Mouse (Mus musculus): Measurements from ENCODE around the gene 4930556J24Rik. TPM values are rescaled to one million over a fixed set of nuclear protein-coding genes. Genes with fewer than 3 reads are reported as not detected.

The 4930556J24Rik gene
- polyA plus RNA-seq, 1 experiment from 2014 or later: 0.23 TPM

DNA sequence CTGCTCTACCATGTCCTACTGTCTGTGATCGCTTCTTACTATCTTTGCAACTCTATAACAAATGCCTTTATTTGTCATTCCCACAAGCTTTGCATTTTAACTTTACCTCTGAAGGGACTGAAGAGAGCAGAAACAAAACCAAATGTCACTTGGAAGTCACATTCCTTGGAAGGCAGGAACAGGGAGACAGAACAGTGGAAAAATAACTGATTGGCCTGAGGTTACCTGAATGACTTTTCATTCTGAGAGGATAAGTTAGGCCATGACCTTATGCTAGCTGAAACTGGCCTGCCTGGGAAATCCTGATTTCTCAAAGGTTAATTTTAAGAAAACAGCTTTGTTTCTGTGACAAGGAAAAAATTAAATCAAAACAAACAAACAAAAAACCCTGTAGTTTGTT lies 80.6 kb downstream of the 4930556J24Rik start:
- no peaks in the 10 kb centered on the region for H3K9me3 ChIP-seq
- H3K27me3 ChIP-seq (replicated peaks): no peaks in the 10 kb centered on the region
- WGBS: 93% methylated on average over 1 of the region's 1 CpGs
- no peak for ATAC-seq (replicated peaks)
- H3K4me2 ChIP-seq: peak overlapping the region; percentile 72; the same call in 1 of the 2 replicates
- peaks cover 20% of the 10 kb centered on the region for H3K4me1 ChIP-seq
- H3K9ac ChIP-seq: no peak overlapping the region
- no peak overlapping the region for H3K4me3 ChIP-seq
- no peak overlapping the region for H3K27ac ChIP-seq
- H3K36me3 ChIP-seq (replicated peaks): peaks cover 14% of the 10 kb centered on the region; the same call in 1 of the 2 replicates

DNA sequence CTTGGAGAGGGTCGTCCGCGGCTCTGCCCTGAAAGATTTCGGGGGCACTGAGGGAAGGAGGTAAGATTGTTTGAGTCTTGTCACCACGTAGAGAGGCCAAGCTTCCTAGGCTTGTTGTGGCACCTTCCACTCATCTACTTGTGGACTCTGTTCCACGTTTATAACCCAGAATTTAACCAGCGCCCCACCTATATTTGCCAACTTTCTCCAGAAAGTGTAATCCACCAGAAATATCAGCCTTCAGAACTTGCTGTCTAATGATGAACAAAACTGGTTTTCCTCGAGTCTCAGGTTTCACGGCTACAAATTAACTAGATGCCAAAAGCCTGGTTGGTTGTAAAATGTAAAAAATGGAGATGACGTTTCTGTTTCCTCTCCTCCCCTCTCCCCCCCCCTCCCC lies 81.1 kb downstream of the 4930556J24Rik start:
- no peak for ATAC-seq (replicated peaks)
- peak overlapping the region; percentile 50 for H3K4me3 ChIP-seq
- H3K9me3 ChIP-seq: no peaks in the 10 kb centered on the region
- H3K9ac ChIP-seq: peak overlapping the region; percentile 54
- H3K27me3 ChIP-seq (replicated peaks): no peaks in the 10 kb centered on the region
- H3K27ac ChIP-seq: peak overlapping the region; percentile 84
- H3K36me3 ChIP-seq (replicated peaks): peaks cover 14% of the 10 kb centered on the region; the same call in 1 of the 2 replicates
- peaks cover 19% of the 10 kb centered on the region for H3K4me1 ChIP-seq
- 3% methylated on average over 10 of the region's 10 CpGs for WGBS
- peak overlapping the region; percentile 72 for H3K4me2 ChIP-seq

- Histone ChIP-seq H3K27ac (peak within 1 kb of the TSS; percentile 84), H3K9me3 (no peaks in the 10 kb centered on the region), H3K4me3 (peak within 1 kb of the TSS; percentile 50), H3K9ac (peak within 1 kb of the TSS; percentile 54), H3K4me1 (peaks cover 13% of the 10 kb centered on the region), H3K36me3 (replicated peaks) (peaks cover 14% of the 10 kb centered on the region; the same call in 1 of the 2 replicates), H3K4me2 (peak within 1 kb of the TSS; percentile 72), H3K27me3 (replicated peaks) (no peaks in the 10 kb centered on the region)
- ATAC-seq (replicated peaks): peak; percentile 99
- 3% methylated on average over 46 of the region's 46 CpGs for WGBS
These were observed 81.9 kb downstream of the 4930556J24Rik start, which contains the start of the genes 4921536K21Rik and Dusp18 for GRCm38 (mm10) chr11:3894406-3895281. 4921536K21Rik (minus strand) TSS chr11:3895098. Dusp18 (plus strand) TSS chr11:3895240.

DNA sequence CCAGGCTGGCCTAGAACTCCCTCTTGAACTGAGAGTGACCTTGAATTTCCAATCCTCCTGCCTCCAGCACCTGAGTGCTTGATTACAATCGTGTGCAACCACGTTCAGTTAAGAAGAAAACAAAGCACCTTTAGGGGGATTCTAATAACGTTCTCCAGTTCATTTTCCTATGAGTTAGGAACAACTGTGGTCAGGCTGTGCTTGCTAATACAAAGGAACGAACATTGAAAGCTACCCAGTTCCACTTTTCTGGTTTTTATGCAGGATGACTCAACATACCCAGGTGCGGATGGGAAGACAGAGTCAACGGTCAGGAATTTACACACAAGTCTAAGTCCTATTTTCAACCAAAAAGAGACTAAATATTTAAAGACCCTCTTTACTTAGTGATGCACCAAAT lies 82.6 kb downstream of the 4930556J24Rik start:
- no peaks in the 10 kb centered on the region for H3K9me3 ChIP-seq
- WGBS: 82% methylated on average over 6 of the region's 6 CpGs
- H3K9ac ChIP-seq: no peak overlapping the region
- H3K4me3 ChIP-seq: 0 out of 2 replicates have a peak overlapping the region, but pooled peaks have one; percentile 50
- H3K27me3 ChIP-seq (replicated peaks): no peaks in the 10 kb centered on the region
- peaks cover 13% of the 10 kb centered on the region for H3K4me1 ChIP-seq
- peaks cover 14% of the 10 kb centered on the region; the same call in 1 of the 2 replicates for H3K36me3 ChIP-seq (replicated peaks)
- H3K27ac ChIP-seq: no peak overlapping the region
- ATAC-seq (replicated peaks): no peak
- peak overlapping the region; percentile 72 for H3K4me2 ChIP-seq

Other genes starting within 250 kb of the 4930556J24Rik start
- 33.5 and 36.2 TPM in 2 replicates for gene Osbp2, start 112.9 kb downstream of the 4930556J24Rik start, polyA plus RNA-seq (2015; fragmentation: Nextera tagmentation; extraction: Ambion mirVana)
- 0.43 and 0.90 TPM in 2 replicates for gene 4921536K21Rik, start 81.7 kb downstream of the 4930556J24Rik start, polyA plus RNA-seq (2015; fragmentation: Nextera tagmentation; extraction: Ambion mirVana)
- gene Dusp18, start 81.5 kb downstream of the 4930556J24Rik start, polyA plus RNA-seq (2015; fragmentation: Nextera tagmentation; extraction: Ambion mirVana): 41.4 and 42.9 TPM in 2 replicates
- gene Slc35e4, start 62.1 kb downstream of the 4930556J24Rik start, polyA plus RNA-seq (2015; fragmentation: Nextera tagmentation; extraction: Ambion mirVana): 17.9 and 19.4 TPM in 2 replicates
- 22.6 and 24.9 TPM in 2 replicates for gene Tcn2, start 44.6 kb downstream of the 4930556J24Rik start, polyA plus RNA-seq (2015; fragmentation: Nextera tagmentation; extraction: Ambion mirVana)
- 57.5 and 60.1 TPM in 2 replicates for gene Pes1, start 12.8 kb downstream of the 4930556J24Rik start, polyA plus RNA-seq (2015; fragmentation: Nextera tagmentation; extraction: Ambion mirVana)
- 5.4 and 5.5 TPM in 2 replicates for gene Gal3st1, start 6.9 kb upstream of the 4930556J24Rik start, polyA plus RNA-seq (2015; fragmentation: Nextera tagmentation; extraction: Ambion mirVana)
- gene Sec14l4, start 54.7 kb upstream of the 4930556J24Rik start, polyA plus RNA-seq (2015; fragmentation: Nextera tagmentation; extraction: Ambion mirVana): not detected in 2 replicates
- 1.3 and 1.4 TPM in 2 replicates for gene Sec14l3, start 88.1 kb upstream of the 4930556J24Rik start, polyA plus RNA-seq (2015; fragmentation: Nextera tagmentation; extraction: Ambion mirVana)
- gene Mtfp1, start 118.7 kb upstream of the 4930556J24Rik start, polyA plus RNA-seq (2015; fragmentation: Nextera tagmentation; extraction: Ambion mirVana): 9.3 and 12.8 TPM in 2 replicates
- gene Sec14l2, start 146.6 kb upstream of the 4930556J24Rik start, polyA plus RNA-seq (2015; fragmentation: Nextera tagmentation; extraction: Ambion mirVana): 4.0 TPM in 2 replicates
- gene Rnf215, start 158.4 kb upstream of the 4930556J24Rik start, polyA plus RNA-seq (2015; fragmentation: Nextera tagmentation; extraction: Ambion mirVana): 55.3 and 55.4 TPM in 2 replicates
- gene Ccdc157, start 183.5 kb upstream of the 4930556J24Rik start, polyA plus RNA-seq (2015; fragmentation: Nextera tagmentation; extraction: Ambion mirVana): 9.0 and 10.3 TPM in 2 replicates
- gene Sf3a1, start 183.6 kb upstream of the 4930556J24Rik start, polyA plus RNA-seq (2015; fragmentation: Nextera tagmentation; extraction: Ambion mirVana): 53.7 and 57.5 TPM in 2 replicates
- gene Tbc1d10a, start 210.0 kb upstream of the 4930556J24Rik start, polyA plus RNA-seq (2015; fragmentation: Nextera tagmentation; extraction: Ambion mirVana): 35.0 and 38.6 TPM in 2 replicates
- 2.6 and 3.6 TPM in 2 replicates for gene Castor1, start 241.4 kb upstream of the 4930556J24Rik start, polyA plus RNA-seq (2015; fragmentation: Nextera tagmentation; extraction: Ambion mirVana)